Mouse (Mus musculus): ENCODE data around the gene Nudt13.
"Not testable (repeated sequence)": the region's sequence is repeated elsewhere in the genome, so short reads cannot be mapped to it uniquely, and the experiment has no call there.

Gene Nudt13

DNA sequence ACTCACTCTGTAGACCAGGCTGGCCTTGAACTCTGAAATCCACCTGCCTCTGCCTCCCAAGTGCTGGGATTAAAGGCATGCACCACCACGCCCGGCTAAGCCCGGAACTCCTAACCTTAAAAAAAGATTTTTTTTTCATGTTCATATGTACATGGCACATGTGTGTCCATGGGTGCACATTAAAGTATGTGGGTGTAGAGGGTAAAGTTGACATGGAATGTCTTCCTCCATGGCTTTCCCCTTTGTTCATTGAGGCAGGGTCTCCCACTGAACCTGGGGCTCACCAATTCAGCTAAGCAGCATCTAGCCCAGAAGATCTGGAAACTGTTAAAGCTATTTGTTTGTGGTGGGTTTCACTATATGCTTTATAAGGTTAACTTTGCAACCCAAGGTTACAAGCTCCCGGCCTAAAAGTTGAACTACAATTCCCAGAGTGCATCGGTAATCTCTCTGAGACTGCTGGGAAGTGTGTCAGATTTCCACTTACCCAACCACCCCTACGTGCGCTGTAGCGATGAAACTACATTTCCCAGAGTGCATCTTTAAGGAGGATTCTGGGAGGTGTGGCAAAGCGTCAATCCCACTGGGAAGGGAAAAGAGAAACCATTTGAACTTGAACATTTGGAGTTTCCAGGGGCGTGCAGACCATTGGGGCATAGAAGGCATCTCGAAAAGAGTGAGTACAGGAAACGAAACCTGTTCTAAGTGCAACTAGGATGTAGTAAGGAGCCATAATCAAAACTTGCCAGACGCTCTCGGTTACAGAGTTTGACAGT, at the start of gene Nudt13:
Gene Nudt13, plus strand, starts transcription at position 581 of the 776 bp plus-strand sequence.
- in situ Hi-C loops (cut with MboI, MseI): no loop called here

DNA sequence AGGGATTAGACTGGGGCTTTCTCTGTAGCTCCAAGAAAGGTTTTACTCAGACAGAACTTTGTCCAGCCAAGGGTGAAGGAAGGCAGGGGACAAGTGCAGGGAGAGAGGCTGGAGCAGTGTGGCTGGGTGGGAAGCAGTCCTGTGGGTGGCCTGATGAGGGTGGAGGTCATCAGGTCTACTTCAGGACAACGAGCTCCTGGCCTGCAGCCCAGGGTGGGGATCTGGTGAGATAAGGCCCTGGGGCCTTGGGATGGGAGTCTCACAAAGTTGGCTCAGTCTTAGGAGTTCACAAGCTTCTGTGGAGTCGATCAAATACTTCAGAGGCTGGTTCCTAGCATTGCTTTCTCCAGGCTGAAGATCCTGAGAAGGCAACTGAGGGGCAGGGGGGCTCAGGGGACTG, 49.2 kb upstream of the Nudt13 start:
- in situ Hi-C loops (cut with MboI, MseI): no loop called here

DNA sequence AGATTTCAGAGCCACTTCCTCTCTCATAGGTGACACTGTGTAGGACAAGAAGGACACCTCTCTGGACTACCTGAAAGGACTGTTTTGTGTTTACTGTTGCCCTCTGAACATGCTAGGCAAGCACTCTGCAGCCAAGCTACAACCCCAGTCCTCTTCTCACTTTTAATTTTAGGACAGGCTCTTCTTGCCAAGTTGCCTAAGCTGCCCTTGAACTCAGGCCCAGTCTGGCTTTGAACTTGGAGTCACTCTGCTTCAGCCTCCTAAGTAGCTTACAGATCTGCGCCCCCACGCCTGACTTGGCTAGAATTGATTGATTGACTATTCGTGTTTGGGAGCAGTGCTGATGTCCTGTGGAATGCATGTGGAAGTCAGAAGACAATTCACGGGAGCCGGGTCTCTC, 48.6 kb upstream of the Nudt13 start:
- in situ Hi-C loops (cut with MboI, MseI): no loop called here

DNA sequence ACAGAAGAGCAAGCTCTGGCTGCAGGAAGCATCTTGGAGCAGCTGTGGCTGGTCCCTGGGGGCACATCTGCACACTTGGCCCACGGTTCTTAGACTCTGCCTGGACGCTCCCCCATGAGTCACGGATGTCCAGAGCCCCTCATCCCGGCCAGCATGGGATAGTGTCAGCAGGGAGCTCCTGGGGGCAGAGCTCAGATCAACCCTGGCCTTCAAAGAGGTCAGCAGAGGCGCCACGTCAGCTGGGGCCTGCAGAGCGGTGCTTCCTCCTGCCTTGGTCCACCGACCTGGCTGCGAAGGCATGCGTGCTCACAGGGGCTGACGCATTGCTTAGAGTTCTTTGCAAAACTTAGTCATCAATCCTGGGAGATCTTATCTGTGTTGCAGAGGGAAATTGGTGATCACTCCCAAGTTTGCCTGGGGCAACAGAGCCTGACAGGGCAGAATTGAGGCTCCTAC, 47.7 kb upstream of the Nudt13 start:
- in situ Hi-C loops (cut with MboI, MseI): no loop called here

DNA sequence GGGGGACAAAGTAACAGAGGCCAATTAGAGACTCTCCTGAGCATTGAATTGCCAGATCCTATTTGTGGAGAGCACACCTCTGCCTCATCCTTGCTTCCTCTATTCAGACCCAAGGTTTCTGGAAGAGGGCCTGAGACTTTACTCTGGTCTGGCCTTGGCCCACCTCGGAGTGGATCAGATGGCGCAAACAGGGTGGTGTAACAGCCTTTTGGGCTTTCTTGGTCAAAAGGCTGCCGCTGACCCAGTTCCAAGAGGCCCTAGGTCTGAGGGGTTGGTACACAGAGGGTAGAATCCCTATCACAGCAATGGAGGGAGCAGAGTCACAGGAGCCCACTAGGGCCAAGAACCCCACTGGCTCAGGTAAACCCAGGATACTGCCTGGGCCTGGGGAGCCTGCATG, 46.5 kb upstream of the Nudt13 start:
- in situ Hi-C loops (cut with MboI, MseI): no loop called here

DNA sequence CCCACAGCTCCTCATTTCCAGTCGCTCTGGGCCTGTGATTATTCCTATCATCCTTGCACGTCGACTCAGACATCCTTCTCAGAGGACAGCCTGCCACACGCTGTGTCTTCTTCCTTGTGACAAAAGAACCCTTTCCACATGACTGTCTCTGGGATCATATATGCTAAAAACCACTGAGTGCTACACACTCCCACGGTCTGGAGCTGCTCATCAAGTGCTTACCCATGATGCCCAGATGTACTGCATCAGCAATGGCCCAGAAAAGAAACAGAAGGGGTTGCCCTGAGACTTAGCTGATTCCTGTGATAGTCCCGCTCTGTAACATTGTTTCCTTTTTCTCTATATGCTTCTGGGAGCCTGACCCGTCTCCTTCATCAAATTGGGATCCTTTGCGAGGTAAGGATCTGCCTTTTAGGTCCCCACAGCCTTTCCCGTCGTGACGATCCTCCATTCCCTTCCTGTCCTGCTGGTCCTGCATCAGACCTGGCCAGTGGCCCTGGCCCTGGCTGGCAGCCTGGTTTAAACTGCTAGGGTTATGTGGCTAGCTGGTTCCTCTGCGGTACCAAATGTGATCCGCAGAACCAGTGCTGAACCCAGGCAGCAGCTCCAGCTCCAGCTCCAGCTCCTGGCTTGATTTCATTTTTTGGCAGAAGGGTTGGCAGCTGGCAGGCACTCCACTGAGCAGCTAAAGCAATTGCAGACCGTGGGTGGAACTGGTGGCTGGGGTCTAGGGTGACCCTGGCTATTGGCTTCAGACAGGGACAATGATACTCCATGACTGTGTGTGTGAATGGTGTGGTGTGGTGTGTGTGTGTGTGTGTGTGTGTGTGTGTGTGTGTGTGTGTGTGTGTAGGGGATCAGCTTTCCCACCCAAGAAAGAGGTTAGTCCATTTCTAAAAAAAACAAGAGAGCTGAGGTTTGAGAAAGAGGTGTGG, 44.0 kb upstream of the Nudt13 start:
- in situ Hi-C loops (cut with MboI, MseI): loop anchor here (10.0 kb wide), 1 partner anchor 416 kb away; no protein-coding TSS in a partner anchor

DNA sequence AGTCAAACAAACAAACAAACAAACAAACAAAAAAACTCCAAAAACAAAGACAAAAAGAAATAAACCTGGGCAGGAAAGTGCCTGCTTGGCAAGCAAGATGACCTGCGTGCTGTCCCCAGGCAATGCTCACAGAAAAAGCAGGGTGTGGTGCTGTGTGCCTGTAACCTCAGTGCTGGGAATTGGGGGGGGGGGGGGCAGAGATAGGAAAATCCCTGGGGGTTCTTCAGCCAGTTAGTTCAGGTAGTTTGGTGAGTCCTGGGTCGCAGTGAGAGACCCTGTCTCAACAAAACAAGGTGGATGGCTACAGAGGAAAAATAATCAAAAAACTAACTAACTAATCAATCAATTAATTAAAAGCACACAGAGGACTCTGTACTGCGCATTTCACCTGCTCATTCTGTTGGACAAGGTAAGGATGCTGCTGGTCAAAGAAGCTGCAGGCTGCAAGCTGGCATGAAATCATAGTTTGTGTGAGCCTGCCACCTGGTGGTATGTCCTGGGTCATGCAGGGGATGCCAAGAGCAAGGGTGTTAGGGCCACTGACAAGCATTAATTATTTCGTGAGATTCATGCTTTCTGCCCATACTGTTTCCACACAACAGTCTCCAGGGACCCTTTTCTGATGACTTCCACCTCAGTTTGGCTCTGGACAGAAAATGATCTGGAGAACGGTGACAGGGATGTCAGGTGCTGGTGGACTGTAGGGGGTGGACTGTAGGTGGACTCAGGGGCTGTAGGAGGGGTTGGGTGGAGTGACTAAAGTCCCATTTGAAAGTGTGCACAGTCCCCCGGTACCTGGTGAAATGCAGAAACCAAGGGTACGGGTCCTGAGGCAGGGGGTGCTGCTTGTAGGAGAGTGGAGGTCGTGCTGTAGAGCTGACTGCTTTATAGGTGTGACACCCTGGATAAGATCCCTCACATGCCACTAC, 36.0 kb upstream of the Nudt13 start:
- in situ Hi-C loops (cut with MboI, MseI): loop anchor here (10.0 kb wide), 1 partner anchor 424 kb away; no protein-coding TSS in a partner anchor

DNA sequence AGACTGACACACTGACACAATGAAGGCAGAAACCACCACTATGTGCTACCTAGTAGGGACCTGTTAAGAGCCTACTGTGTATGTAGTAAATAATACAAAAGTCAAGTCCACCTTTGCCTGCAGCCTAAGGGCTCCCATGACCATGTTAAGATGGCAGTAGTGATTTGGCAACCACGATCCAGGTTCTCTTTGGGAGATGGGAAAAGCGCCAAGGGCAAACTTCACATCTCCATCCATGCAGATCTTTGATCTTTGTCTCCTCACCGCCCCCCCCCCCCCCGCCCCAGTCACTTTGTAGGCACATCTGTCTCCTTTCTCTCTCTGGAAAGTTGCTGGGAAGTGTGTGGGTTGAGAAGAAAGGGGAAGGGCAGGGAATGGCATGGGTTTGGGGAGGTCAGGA, 32.2 kb upstream of the Nudt13 start:
- in situ Hi-C loops (cut with MboI, MseI): loop anchor here (5.0 kb wide), 1 partner anchor 140 kb away; no protein-coding TSS in a partner anchor

DNA sequence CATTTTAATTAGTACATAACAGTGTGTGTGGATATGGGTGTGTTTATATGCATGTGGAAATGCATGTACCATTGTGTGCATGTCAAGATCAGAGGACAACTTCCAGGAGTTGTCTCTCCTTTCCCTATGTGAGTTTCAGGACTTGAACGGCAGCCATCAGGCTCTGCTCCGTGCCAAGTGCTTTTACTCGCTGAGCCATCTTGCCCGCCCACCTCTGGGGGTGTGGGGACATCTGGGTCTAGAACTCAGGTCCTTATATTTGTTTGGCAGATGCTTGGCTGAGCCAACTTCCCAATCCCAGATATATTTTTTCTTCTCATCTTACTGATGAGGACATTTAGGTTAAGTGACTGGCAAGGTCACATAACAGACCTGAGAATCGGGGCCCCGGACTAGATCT, 26.1 kb upstream of the Nudt13 start:
- in situ Hi-C loops (cut with MboI, MseI): no loop called here

DNA sequence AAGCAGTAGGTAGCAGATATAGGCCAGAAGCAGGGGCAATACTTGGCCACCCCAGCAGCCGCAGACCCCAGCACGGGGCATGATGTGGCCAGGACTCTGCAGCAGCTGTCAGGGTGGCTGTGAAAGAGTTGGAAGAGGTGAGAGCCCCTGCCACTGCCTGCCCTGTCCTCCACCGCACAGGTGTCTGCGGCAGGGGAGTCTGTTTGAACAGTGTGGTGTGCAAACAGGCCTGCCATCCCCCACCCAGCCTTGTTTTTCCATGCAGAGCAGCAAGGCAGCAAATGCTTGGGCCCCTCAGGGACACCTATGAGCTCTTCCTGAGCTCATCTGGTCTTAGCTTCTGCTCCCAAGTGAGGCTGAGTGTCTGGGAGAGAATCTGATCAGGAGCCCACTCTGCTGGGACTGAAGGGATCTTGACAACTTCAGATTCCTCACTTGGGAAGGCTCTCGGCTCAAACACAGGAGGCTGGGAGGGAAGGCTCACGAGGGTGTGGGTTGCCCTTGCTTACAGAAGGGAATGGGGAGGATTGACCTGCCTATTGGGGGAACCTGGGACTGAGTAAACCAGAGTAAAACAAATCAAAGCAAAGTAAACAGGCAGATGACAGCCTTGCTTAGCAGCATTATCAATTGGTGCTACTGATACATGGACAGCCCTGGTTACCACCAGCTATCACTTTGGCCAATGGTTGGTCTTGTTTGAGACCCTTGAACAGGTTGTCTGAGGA, 25.3 kb upstream of the Nudt13 start, which contains the start of gene Kcnk16:
Gene Kcnk16, minus strand, starts transcription at position 118 of the 728 bp plus-strand sequence.
- in situ Hi-C loops (cut with MboI, MseI): no loop called here

DNA sequence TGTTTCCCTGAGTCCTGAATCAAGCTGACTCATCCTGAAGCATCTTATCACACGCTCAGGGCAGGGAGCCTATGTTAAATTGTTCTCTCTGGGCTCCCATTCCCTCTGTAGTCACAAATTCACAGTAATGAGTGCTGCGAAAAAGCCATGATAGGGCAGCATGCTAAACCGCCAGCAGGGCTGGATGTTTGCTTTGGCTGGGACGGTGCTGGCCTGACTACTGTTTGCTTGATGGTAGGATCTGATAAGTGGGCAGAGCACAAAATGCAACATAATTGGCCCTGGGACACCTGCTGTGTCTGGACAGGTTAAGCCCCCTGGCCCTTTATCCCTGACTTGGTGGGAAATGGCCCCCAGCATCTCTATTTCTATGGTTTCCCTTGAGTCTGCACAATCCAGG, 3.1 kb upstream of the Nudt13 start:
- in situ Hi-C loops (cut with MboI, MseI): no loop called here

DNA sequence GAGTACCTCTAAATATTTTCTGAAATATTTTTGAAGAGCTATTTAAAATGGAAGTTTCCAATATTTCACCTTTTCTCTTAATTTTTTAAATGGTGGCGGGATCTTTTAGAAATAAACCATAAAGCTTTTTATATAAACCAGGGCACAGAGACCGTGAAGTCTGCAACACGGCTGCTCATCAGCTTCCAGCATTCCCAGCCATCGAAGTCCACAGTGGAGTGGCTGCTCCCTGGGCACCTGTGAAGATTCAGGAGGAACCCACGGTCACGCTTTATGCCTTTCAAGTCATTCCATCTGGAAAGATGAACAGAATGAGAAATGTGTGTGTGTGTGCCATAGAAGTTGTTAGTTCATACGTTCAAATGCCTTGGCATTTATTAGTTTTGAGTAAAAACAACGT, 450 bp downstream of the Nudt13 start:
- in situ Hi-C loops (cut with MboI, MseI): no loop called here

DNA sequence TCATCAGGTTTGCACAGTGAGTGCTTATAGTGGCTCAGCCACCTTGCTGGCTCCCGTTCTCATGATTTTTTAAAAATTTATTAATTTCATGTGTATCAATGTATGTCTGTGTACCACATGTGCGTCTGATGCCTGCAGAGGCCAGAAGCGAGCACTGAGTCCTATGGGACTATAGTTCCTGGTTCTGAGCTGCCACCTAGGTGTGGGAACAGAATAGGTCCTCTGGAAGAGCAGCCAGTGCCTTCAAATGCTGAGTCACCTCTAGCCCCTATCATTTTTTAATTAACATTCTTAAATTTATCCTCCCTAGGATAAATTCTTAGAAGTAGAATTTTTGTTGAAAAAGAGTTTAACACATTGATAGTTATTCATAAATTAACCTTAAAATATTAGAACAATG, 3.1 kb downstream of the Nudt13 start:
- in situ Hi-C loops (cut with MboI, MseI): no loop called here

DNA sequence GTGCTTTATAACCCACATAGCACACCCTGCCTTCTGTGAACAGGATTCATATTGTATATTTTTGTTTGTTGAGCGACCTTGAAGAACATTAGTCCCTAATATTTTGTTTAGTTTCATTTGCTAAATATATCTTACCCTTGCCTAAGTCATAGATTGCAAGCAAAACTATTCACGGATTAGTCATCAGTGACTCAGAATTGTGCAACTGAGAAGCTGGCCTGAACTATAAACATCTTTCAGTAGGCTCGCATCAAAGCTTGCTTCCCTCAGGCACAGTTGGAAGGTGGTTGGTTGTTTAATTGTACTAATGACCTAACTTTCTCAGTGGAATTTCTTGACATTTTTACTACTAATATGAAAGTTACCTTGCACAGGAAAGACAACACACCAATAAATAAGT, 3.6 kb downstream of the Nudt13 start:
- in situ Hi-C loops (cut with MboI, MseI): no loop called here

DNA sequence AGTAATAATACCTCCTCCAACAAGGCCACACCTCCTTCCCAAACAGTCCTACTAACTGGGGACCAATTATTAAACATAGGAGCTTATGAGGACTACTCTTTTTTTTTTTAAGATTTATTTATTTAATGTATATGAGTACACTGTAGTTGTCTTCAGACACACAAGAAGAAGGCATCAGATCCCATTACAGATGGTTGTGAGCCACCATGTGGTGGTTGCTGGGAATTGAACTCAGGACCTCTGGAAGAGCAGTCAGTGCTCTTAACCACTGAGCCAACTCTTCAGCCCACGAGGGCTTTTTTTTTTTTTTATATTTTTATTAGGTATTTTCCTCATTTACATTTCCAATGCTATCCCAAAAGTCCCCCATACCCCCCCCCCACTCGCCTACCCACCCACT, 10.6 kb downstream of the Nudt13 start:
- in situ Hi-C loops (cut with MboI, MseI): not testable (repeated sequence)

DNA sequence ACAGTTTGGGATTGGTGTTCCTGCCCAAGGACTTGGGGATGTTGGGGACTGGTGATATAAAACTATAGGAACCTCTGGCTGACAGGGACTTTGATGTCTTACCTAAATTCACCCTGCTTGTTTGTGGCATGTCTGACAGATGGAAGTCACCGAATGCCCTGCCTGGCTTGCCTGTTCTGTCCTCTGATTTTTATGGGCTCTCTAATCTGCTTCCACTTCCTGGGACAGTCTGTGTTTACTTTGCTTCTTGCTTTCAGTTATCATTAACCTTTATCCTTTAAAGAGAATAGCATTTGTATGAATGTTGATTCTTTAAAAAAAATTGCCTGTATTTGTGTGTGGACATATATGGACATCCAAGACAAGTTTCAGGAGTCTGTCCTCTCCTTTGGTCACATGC, 20.6 kb downstream of the Nudt13 start:
- in situ Hi-C loops (cut with MboI, MseI): no loop called here

DNA sequence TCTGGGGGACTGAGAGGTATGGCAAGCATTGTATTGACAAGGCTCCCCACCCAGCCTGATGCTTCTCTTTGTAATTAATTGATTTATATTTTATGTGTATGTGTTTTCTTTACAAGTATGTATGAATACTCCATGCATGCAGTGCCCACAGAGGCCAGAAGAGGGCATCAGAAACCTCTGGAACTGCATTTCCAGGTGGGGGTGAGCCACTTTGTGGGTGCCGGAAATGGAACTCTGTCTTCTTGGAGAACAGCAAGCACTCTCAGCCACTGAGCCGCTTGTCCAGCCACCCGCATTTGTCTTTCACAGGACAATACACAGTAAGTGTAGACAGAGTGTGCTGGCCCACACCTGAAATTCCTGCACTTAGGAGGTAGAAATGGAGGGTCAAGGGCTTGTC, 24.9 kb downstream of the Nudt13 start:
- in situ Hi-C loops (cut with MboI, MseI): no loop called here

DNA sequence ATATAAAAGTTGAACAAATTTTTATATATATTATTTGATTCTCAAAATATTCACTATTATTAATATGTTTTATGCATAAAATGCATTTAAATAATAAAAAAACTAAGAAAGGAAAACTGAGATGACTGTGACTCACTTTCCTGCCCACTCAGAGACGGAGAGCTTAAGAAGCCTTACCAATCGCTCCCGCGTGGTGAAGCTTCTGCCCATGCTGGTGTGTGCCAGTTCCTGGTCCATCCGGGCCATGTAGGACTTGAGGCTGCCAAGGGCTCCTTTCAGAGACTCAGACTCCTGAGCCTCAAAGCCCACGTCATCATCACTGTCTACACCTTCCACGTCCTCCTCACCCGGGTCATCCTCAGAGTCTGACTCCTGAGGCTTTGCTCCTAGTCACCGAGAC, 29.7 kb downstream of the Nudt13 start:
- in situ Hi-C loops (cut with MboI, MseI): no loop called here

DNA sequence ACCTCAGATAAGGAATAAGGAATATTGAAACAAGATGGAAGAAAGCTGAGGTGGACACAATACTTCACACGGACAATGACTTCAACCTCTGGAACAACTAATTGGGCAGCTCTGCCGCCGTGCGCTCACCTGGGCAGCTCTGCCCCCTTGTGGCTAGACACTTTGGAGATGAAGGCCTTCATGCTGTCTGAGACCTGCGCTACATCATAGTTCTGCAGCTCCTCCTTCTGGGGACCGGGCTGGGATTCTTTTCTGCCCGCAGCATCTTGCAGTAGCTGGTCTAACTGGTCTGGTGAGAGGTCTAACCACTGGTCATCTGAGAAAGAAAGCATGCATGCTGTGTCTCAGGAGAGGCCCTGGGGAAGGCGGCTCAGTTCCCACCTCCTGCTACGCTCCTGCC, 34.0 kb downstream of the Nudt13 start:
- in situ Hi-C loops (cut with MboI, MseI): no loop called here

DNA sequence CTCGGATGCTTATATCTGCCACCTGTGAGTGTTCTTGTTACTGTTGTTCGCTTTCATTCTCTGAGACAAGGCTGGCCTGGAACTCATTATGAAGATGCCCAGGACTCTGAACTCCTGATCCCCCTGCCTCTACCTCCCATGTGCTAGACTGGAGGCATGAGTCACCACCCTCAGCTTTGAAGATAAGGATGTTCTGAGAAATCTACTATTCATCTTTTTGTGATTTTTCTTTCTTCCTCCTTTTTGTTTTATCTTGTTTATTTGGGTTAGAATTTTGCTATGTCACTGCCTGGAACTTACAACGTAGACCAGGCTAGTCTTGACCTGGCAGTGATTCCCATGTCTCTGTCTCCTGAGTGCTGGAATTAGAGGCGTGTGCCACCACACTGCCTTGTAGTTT, 36.8 kb downstream of the Nudt13 start:
- in situ Hi-C loops (cut with MboI, MseI): no loop called here

DNA sequence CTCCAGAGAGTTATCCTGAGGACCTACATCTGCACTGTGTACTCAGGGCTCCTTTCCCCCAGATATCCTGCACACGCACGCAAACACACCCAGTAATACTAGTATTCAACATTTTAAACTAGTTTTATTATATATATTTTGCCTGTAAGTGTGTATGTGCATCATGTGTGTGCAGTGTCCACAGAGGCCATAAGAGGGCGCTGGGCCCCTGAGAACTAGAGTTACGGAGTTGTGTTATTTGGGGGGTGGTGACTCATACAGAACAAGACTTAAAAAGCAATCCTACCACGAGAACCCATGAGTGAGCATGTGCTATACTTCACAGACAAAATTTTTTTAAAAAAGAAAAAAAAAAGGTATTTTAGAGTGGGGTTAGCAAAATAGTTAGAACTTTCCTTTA, 44.9 kb downstream of the Nudt13 start:
- in situ Hi-C loops (cut with MboI, MseI): no loop called here

All from T-helper 1 cell (primary cell).